Mouse (Mus musculus): ENCODE measurements around the gene Bag6. TPM values are rescaled to one million over a fixed set of nuclear protein-coding genes. Genes with fewer than 3 reads are reported as not detected.

Gene Bag6
- polyA plus RNA-seq, 1 experiment from 2014 or later = 57.8 TPM

- no peak overlapping the region for H3K4me3 ChIP-seq (replicated peaks)
- no peak for ATAC-seq (ENCODE audit: insufficient number of reproducible peaks, low FRiP score, low TSS enrichment, low read depth)
- H3K4me1 ChIP-seq = peaks cover 16% of the 10 kb centered on the region; the same call in 1 of the 2 replicates
- no peak overlapping the region for H3K9ac ChIP-seq
- H3K27ac ChIP-seq (replicated peaks) = no peak overlapping the region
- no peak overlapping the region for H3K4me2 ChIP-seq (replicated peaks)
- H3K9me3 ChIP-seq (replicated peaks) = no peaks in the 10 kb centered on the region
- H3K27me3 ChIP-seq = peaks cover 14% of the 10 kb centered on the region
- no peaks in the 10 kb centered on the region for H3K36me3 ChIP-seq
- WGBS = 73% methylated on average over 4 of the region's 4 CpGs
Measured at GRCm38 (mm10) chr17:35190096-35190495, 55.1 kb downstream of the Bag6 start.

DNA sequence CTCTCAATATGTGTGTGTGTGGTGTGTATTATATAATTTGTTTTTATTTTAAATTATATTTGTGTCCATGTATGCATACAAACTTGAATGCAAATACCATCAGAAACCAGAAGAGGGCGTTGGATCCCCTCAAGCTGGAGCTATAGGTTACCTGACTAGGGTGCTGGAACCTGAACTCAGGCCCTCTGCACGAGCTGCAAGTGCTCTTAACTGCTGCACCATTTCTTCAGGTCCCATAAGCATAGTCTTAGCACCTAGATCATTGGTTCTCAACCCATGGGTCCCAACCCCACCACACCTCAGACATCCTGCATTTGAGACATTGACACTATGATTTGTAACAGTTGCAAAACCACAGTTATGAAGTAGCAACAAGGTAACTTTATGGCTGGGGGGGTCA is 56.7 kb downstream of the Bag6 start:
- Histone ChIP-seq H3K27me3 (peaks cover 30% of the 10 kb centered on the region), H3K9me3 (replicated peaks) (no peaks in the 10 kb centered on the region), H3K36me3 (no peaks in the 10 kb centered on the region), H3K27ac (replicated peaks) (no peak overlapping the region), H3K4me2 (replicated peaks) (no peak overlapping the region), H3K4me1 (peaks cover 19% of the 10 kb centered on the region), H3K4me3 (replicated peaks) (no peak overlapping the region), H3K9ac (no peak overlapping the region)
- WGBS = 56% methylated on average over 2 of the region's 2 CpGs
- ATAC-seq (ENCODE audit: insufficient number of reproducible peaks, low FRiP score, low TSS enrichment, low read depth) = no peak

GRCm38 (mm10) chr17:35192924-35193323 is 57.9 kb downstream of the Bag6 start:
- ATAC-seq (ENCODE audit: insufficient number of reproducible peaks, low FRiP score, low TSS enrichment, low read depth) = no peak
- Histone ChIP-seq H3K4me2 (replicated peaks) (no peak overlapping the region), H3K9me3 (replicated peaks) (no peaks in the 10 kb centered on the region), H3K27ac (replicated peaks) (no peak overlapping the region), H3K9ac (no peak overlapping the region), H3K4me1 (peaks cover 16% of the 10 kb centered on the region), H3K4me3 (replicated peaks) (no peak overlapping the region), H3K27me3 (peaks cover 30% of the 10 kb centered on the region), H3K36me3 (no peaks in the 10 kb centered on the region)
- 75% methylated on average over 5 of the region's 5 CpGs for WGBS

DNA sequence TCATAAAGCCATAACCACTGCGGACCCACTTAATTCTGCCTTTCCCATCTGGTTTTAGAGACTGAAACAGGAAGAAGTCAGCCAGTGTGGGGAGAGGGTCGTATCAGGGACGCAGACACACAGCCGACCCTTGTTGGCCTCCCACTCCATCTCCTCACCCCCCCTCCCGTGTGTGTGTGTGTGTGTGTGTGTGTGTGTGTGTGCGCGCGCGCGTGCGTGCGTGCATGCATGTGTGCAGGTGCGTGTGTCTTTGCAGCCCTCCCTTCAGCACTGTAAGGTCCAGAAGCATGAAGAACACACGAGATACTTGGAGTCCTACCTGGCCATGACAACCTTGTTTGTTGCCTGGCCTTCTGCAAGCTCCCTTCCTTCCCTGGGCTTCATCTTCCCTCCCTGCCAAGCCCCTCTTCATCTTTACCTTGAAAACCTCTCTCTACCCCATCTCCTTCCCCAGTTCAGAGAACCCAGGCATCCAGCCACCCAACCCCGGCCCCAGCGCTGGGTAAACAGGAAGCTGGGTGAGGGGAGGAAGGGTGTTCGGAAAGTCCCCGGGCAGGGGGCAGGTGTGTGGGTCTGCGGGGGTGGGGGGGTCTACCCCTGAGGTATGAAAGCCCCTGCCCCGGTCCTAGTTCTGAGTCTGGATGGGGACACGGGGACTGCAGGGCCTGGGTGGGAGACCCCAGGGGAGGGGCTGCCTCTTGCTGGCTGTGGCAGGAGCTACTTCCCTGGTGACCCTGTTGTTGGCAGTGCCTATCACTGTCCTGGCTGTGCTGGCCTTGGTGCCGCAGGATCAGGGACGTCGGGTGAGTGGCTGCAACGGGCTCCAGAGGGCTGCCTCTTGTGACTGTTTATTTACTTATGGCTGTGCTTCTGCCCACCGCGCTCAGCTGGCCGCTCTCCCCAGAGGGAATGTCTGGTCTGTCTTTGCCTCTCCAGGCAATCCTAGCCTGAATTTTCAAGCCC is 59.2 kb downstream of the Bag6 start, which contains the start of gene Ltb:
TSS of gene Ltb (plus strand) at position 559 of the 963 bp plus-strand sequence.
- Histone ChIP-seq H3K27ac (replicated peaks) (no peak within 1 kb of the TSS), H3K9ac (peak within 1 kb of the TSS; percentile 42; the same call in 1 of the 2 replicates), H3K27me3 (peaks cover 30% of the 10 kb centered on the region), H3K4me1 (peaks cover 16% of the 10 kb centered on the region), H3K4me3 (replicated peaks) (peak within 1 kb of the TSS; percentile 48), H3K4me2 (replicated peaks) (peak within 1 kb of the TSS; percentile 90), H3K36me3 (no peaks in the 10 kb centered on the region), H3K9me3 (replicated peaks) (no peaks in the 10 kb centered on the region)
- WGBS = 63% methylated on average over 27 of the region's 28 CpGs
- no peak for ATAC-seq (ENCODE audit: insufficient number of reproducible peaks, low FRiP score, low TSS enrichment, low read depth)

GRCm38 (mm10) chr17:35194844-35195630 is 60.1 kb downstream of the Bag6 start:
- ATAC-seq (ENCODE audit: insufficient number of reproducible peaks, low FRiP score, low TSS enrichment, low read depth) = no peak
- peaks cover 30% of the 10 kb centered on the region for H3K27me3 ChIP-seq
- H3K4me2 ChIP-seq (replicated peaks) = peak overlapping the region; percentile 90
- H3K4me1 ChIP-seq = peaks cover 16% of the 10 kb centered on the region
- 41% methylated on average over 19 of the region's 19 CpGs for WGBS
- peak overlapping the region; percentile 42 for H3K9ac ChIP-seq
- H3K36me3 ChIP-seq = no peaks in the 10 kb centered on the region
- no peak overlapping the region for H3K27ac ChIP-seq (replicated peaks)
- peak overlapping the region; percentile 48 for H3K4me3 ChIP-seq (replicated peaks)
- no peaks in the 10 kb centered on the region for H3K9me3 ChIP-seq (replicated peaks)

DNA sequence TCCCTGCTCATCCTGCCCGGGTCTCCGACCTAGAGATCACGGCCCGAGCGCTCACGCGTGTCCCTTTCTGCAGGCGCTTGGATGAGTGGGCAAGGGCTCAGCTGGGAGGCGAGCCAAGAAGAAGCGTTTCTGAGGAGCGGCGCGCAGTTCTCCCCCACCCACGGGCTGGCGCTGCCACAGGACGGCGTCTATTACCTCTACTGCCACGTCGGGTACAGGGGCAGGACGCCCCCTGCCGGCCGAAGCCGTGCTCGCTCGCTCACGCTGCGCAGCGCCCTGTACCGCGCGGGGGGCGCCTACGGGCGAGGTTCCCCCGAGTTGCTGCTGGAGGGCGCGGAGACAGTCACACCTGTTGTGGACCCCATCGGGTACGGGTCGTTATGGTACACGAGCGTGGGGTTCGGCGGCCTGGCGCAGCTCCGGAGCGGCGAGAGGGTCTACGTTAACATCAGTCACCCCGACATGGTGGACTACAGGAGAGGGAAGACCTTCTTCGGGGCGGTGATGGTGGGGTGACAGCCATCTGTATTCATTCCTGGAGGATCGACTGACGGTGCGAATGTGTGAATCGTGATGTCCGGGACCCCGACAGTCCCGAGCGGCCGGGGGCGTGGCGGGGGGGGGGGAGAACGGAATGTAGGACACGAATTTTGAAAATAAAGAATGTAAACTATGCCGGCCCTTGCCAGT is 60.8 kb downstream of the Bag6 start:
- 2% methylated on average over 66 of the region's 66 CpGs for whole genome bisulfite sequencing
- ATAC-seq (ENCODE audit: insufficient number of reproducible peaks, low FRiP score, low TSS enrichment, low read depth) = peak; percentile 84
- no peaks in the 10 kb centered on the region for H3K36me3 ChIP-seq
- peaks cover 30% of the 10 kb centered on the region for H3K27me3 ChIP-seq
- no peak overlapping the region for H3K27ac ChIP-seq (replicated peaks)
- H3K4me2 ChIP-seq (replicated peaks) = peak overlapping the region; percentile 90
- peaks cover 16% of the 10 kb centered on the region for H3K4me1 ChIP-seq
- no peaks in the 10 kb centered on the region for H3K9me3 ChIP-seq (replicated peaks)
- peak overlapping the region; percentile 42 for H3K9ac ChIP-seq
- H3K4me3 ChIP-seq (replicated peaks) = peak overlapping the region; percentile 48

DNA sequence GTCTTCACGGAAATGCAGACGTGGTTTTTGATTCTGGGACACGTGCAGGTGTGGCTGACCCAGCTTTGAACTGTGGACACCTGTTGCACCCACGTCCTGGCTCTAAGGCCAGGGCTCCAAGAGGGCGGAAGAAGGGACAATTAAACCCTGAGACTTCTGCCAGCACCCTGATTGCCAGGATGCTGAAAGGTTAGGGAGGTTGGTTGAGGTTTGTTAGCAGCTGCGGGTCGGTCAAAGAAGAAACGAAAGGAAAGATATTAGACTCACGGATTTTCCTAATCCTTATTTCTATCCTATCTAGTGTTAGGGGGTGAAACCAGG is 61.3 kb downstream of the Bag6 start:
- H3K36me3 ChIP-seq = no peaks in the 10 kb centered on the region

More for the DNA sequence above, 61.3 kb downstream of the Bag6 start:
- Histone ChIP-seq H3K4me3 (replicated peaks) (peak overlapping the region; percentile 48), H3K4me1 (peaks cover 16% of the 10 kb centered on the region), H3K4me2 (replicated peaks) (peak overlapping the region; percentile 90), H3K9me3 (replicated peaks) (no peaks in the 10 kb centered on the region), H3K27ac (replicated peaks) (no peak overlapping the region), H3K27me3 (peaks cover 31% of the 10 kb centered on the region), H3K9ac (no peak overlapping the region)
- no peak for ATAC-seq (ENCODE audit: insufficient number of reproducible peaks, low FRiP score, low TSS enrichment, low read depth)
- WGBS = 26% methylated on average over 9 of the region's 9 CpGs

Small RNA genes within 50 kb of the gene (microRNA-seq; reads per million reads assigned to microRNA genes)
- not detected for gene Mir6973a (ENCODE audit: borderline number of aligned reads)

Other genes starting within 250 kb of the Bag6 start
- 6.7 and 7.3 TPM in 2 replicates for gene C2, start 236.9 kb upstream of the Bag6 start, polyA plus RNA-seq (2015; fragmentation: Nextera tagmentation; extraction: Ambion mirVana)
- gene Ehmt2, start 236.7 kb upstream of the Bag6 start, polyA plus RNA-seq (2015; fragmentation: Nextera tagmentation; extraction: Ambion mirVana) = 86.8 and 92.7 TPM in 2 replicates
- 0.49 and 0.69 TPM in 2 replicates for gene Slc44a4, start 220.7 kb upstream of the Bag6 start, polyA plus RNA-seq (2015; fragmentation: Nextera tagmentation; extraction: Ambion mirVana)
- gene Neu1, start 203.9 kb upstream of the Bag6 start, polyA plus RNA-seq (2015; fragmentation: Nextera tagmentation; extraction: Ambion mirVana) = 20.8 and 22.7 TPM in 2 replicates
- 2.2 and 3.4 TPM in 2 replicates for gene Hspa1b, start 175.9 kb upstream of the Bag6 start, polyA plus RNA-seq (2015; fragmentation: Nextera tagmentation; extraction: Ambion mirVana)
- not detected in 2 replicates for gene Gm20481, start 165.3 kb upstream of the Bag6 start, polyA plus RNA-seq (2015; fragmentation: Nextera tagmentation; extraction: Ambion mirVana)
- 19.5 and 19.7 TPM in 2 replicates for gene Hspa1a, start 163.0 kb upstream of the Bag6 start, polyA plus RNA-seq (2015; fragmentation: Nextera tagmentation; extraction: Ambion mirVana)
- 0.71 and 0.77 TPM in 2 replicates for gene Hspa1l, start 162.5 kb upstream of the Bag6 start, polyA plus RNA-seq (2015; fragmentation: Nextera tagmentation; extraction: Ambion mirVana)
- 163 and 173 TPM in 2 replicates for gene Lsm2, start 153.3 kb upstream of the Bag6 start, polyA plus RNA-seq (2015; fragmentation: Nextera tagmentation; extraction: Ambion mirVana)
- 108 and 114 TPM in 2 replicates for gene Vars, start 134.2 kb upstream of the Bag6 start, polyA plus RNA-seq (2015; fragmentation: Nextera tagmentation; extraction: Ambion mirVana)
- 0.43 and 0.58 TPM in 2 replicates for gene Vwa7, start 118.6 kb upstream of the Bag6 start, polyA plus RNA-seq (2015; fragmentation: Nextera tagmentation; extraction: Ambion mirVana)
- 21.5 and 23.4 TPM in 2 replicates for gene Sapcd1, start 107.2 kb upstream of the Bag6 start, polyA plus RNA-seq (2015; fragmentation: Nextera tagmentation; extraction: Ambion mirVana)
- gene Msh5, start 88.4 kb upstream of the Bag6 start, polyA plus RNA-seq (2015; fragmentation: Nextera tagmentation; extraction: Ambion mirVana) = 3.6 and 5.4 TPM in 2 replicates
- gene Clic1, start 85.2 kb upstream of the Bag6 start, polyA plus RNA-seq (2015; fragmentation: Nextera tagmentation; extraction: Ambion mirVana) = 324 and 329 TPM in 2 replicates
- gene Ddah2, start 76.1 kb upstream of the Bag6 start, polyA plus RNA-seq (2015; fragmentation: Nextera tagmentation; extraction: Ambion mirVana) = 319 and 347 TPM in 2 replicates
- gene Ly6g6c, start 69.8 kb upstream of the Bag6 start, polyA plus RNA-seq (2015; fragmentation: Nextera tagmentation; extraction: Ambion mirVana) = 98.5 and 131 TPM in 2 replicates
- gene Mpig6b, start 69.0 kb upstream of the Bag6 start, polyA plus RNA-seq (2015; fragmentation: Nextera tagmentation; extraction: Ambion mirVana) = 1.1 and 1.4 TPM in 2 replicates
- 31.4 and 33.0 TPM in 2 replicates for gene Ly6g6e, start 58.3 kb upstream of the Bag6 start, polyA plus RNA-seq (2015; fragmentation: Nextera tagmentation; extraction: Ambion mirVana)
- gene Ly6g6d, start 57.1 kb upstream of the Bag6 start, polyA plus RNA-seq (2015; fragmentation: Nextera tagmentation; extraction: Ambion mirVana) = 1.5 and 2.3 TPM in 2 replicates
- gene Ly6g6f, start 49.6 kb upstream of the Bag6 start, polyA plus RNA-seq (2015; fragmentation: Nextera tagmentation; extraction: Ambion mirVana) = 0.20 and 0.28 TPM in 2 replicates
- 102 and 105 TPM in 2 replicates for gene Abhd16a, start 45.9 kb upstream of the Bag6 start, polyA plus RNA-seq (2015; fragmentation: Nextera tagmentation; extraction: Ambion mirVana)
- gene Ly6g5c, start 26.9 kb upstream of the Bag6 start, polyA plus RNA-seq (2015; fragmentation: Nextera tagmentation; extraction: Ambion mirVana) = not detected in 2 replicates
- gene Ly6g5b, start 19.8 kb upstream of the Bag6 start, polyA plus RNA-seq (2015; fragmentation: Nextera tagmentation; extraction: Ambion mirVana) = 1.4 and 1.8 TPM in 2 replicates
- 19.5 and 20.1 TPM in 2 replicates for gene Gpank1, start 13.7 kb upstream of the Bag6 start, polyA plus RNA-seq (2015; fragmentation: Nextera tagmentation; extraction: Ambion mirVana)
- gene Csnk2b, start 13.1 kb upstream of the Bag6 start, polyA plus RNA-seq (2015; fragmentation: Nextera tagmentation; extraction: Ambion mirVana) = 278 and 279 TPM in 2 replicates
- 11.2 and 12.2 TPM in 2 replicates for gene D17H6S53E, start 8.8 kb upstream of the Bag6 start, polyA plus RNA-seq (2015; fragmentation: Nextera tagmentation; extraction: Ambion mirVana)
- gene Apom, start 3.1 kb upstream of the Bag6 start, polyA plus RNA-seq (2015; fragmentation: Nextera tagmentation; extraction: Ambion mirVana) = 0.17 TPM in 1 of 2 replicates, not detected in the other
- gene Prrc2a, start 29.7 kb downstream of the Bag6 start, polyA plus RNA-seq (2015; fragmentation: Nextera tagmentation; extraction: Ambion mirVana) = 179 and 198 TPM in 2 replicates
- 15.5 and 17.5 TPM in 2 replicates for gene Aif1, start 40.9 kb downstream of the Bag6 start, polyA plus RNA-seq (2015; fragmentation: Nextera tagmentation; extraction: Ambion mirVana)
- 27.2 and 27.4 TPM in 2 replicates for gene Lst1, start 53.3 kb downstream of the Bag6 start, polyA plus RNA-seq (2015; fragmentation: Nextera tagmentation; extraction: Ambion mirVana)
- 2.3 and 2.9 TPM in 2 replicates for gene Ltb, start 59.3 kb downstream of the Bag6 start, polyA plus RNA-seq (2015; fragmentation: Nextera tagmentation; extraction: Ambion mirVana)
- gene Tnf, start 66.8 kb downstream of the Bag6 start, polyA plus RNA-seq (2015; fragmentation: Nextera tagmentation; extraction: Ambion mirVana) = 0.47 and 0.76 TPM in 2 replicates
- 0.27 and 0.32 TPM in 2 replicates for gene Lta, start 70.2 kb downstream of the Bag6 start, polyA plus RNA-seq (2015; fragmentation: Nextera tagmentation; extraction: Ambion mirVana)
- 0.57 TPM in 1 of 2 replicates, not detected in the other for gene Gm16181, start 85.7 kb downstream of the Bag6 start, polyA plus RNA-seq (2015; fragmentation: Nextera tagmentation; extraction: Ambion mirVana)
- gene Atp6v1g2, start 98.5 kb downstream of the Bag6 start, polyA plus RNA-seq (2015; fragmentation: Nextera tagmentation; extraction: Ambion mirVana) = 4.1 and 4.4 TPM in 2 replicates
- gene Nfkbil1, start 100.6 kb downstream of the Bag6 start, polyA plus RNA-seq (2015; fragmentation: Nextera tagmentation; extraction: Ambion mirVana) = 11.8 and 12.7 TPM in 2 replicates
- 406 and 413 TPM in 2 replicates for gene Ddx39b, start 106.6 kb downstream of the Bag6 start, polyA plus RNA-seq (2015; fragmentation: Nextera tagmentation; extraction: Ambion mirVana)
- 81.6 and 82.0 TPM in 2 replicates for gene H2-D1, start 127.6 kb downstream of the Bag6 start, polyA plus RNA-seq (2015; fragmentation: Nextera tagmentation; extraction: Ambion mirVana)
- gene H2-Q1, start 185.2 kb downstream of the Bag6 start, polyA plus RNA-seq (2015; fragmentation: Nextera tagmentation; extraction: Ambion mirVana) = not detected in 2 replicates
- gene H2-Q2, start 207.1 kb downstream of the Bag6 start, polyA plus RNA-seq (2015; fragmentation: Nextera tagmentation; extraction: Ambion mirVana) = 0.47 TPM in 1 of 2 replicates, not detected in the other
- gene H2-Q4, start 244.4 kb downstream of the Bag6 start, polyA plus RNA-seq (2015; fragmentation: Nextera tagmentation; extraction: Ambion mirVana) = 2.4 and 2.7 TPM in 2 replicates

All from embryonic facial prominence, embryonic 15.5 days (tissue).